Mouse (Mus musculus): Measurements from ENCODE around the gene Xrcc3. TPM values are rescaled to one million over a fixed set of nuclear protein-coding genes. Genes with fewer than 3 reads are reported as not detected.

Gene Xrcc3
- polyA plus RNA-seq, 1 experiment from 2014 or later: 5.0 TPM

Other genes with a start within 250 kb of the Xrcc3 start
- gene Mark3, start 239.3 kb downstream of the Xrcc3 start, polyA plus RNA-seq (2015; fragmentation: Nextera tagmentation; extraction: Ambion mirVana): 7.0 and 9.2 TPM in 2 replicates
- 39.2 and 44.8 TPM in 2 replicates for gene Ckb, start 141.5 kb downstream of the Xrcc3 start, polyA plus RNA-seq (2015; fragmentation: Nextera tagmentation; extraction: Ambion mirVana)
- gene Trmt61a, start 135.8 kb downstream of the Xrcc3 start, polyA plus RNA-seq (2015; fragmentation: Nextera tagmentation; extraction: Ambion mirVana): 3.7 and 4.6 TPM in 2 replicates
- gene Bag5, start 100.6 kb downstream of the Xrcc3 start, polyA plus RNA-seq (2015; fragmentation: Nextera tagmentation; extraction: Ambion mirVana): 14.1 and 14.4 TPM in 2 replicates
- 17.5 TPM in 2 replicates for gene Apopt1, start 100.6 kb downstream of the Xrcc3 start, polyA plus RNA-seq (2015; fragmentation: Nextera tagmentation; extraction: Ambion mirVana)
- 14.5 and 14.6 TPM in 2 replicates for gene Klc1, start 55.0 kb downstream of the Xrcc3 start, polyA plus RNA-seq (2015; fragmentation: Nextera tagmentation; extraction: Ambion mirVana)
- gene Zfyve21, start 297 bp upstream of the Xrcc3 start, polyA plus RNA-seq (2015; fragmentation: Nextera tagmentation; extraction: Ambion mirVana): 70.7 and 76.8 TPM in 2 replicates
- 1.4 and 1.9 TPM in 2 replicates for gene Ppp1r13b, start 94.2 kb upstream of the Xrcc3 start, polyA plus RNA-seq (2015; fragmentation: Nextera tagmentation; extraction: Ambion mirVana)
- gene Atp5mpl, start 153.1 kb upstream of the Xrcc3 start, polyA plus RNA-seq (2015; fragmentation: Nextera tagmentation; extraction: Ambion mirVana): 457 and 494 TPM in 2 replicates
- gene Tdrd9, start 157.7 kb upstream of the Xrcc3 start, polyA plus RNA-seq (2015; fragmentation: Nextera tagmentation; extraction: Ambion mirVana): 0.07 and 0.14 TPM in 2 replicates
- 0.09 TPM in 1 of 2 replicates, not detected in the other for gene Rd3l, start 167.4 kb upstream of the Xrcc3 start, polyA plus RNA-seq (2015; fragmentation: Nextera tagmentation; extraction: Ambion mirVana)

All from liver, embryonic 16.5 days (tissue).